Mouse (Mus musculus) v-Abl transformed pro-B cells (cell line): Measurements from ENCODE around the gene Gdf3.

Experiments used
- in situ Hi-C, 2 experiments: fragments of 400-800 bp; cut with MboI; formaldehyde crosslinking; loops; one replicate each; pipeline ENCODE4 v1.15.1; 2025; ENCODE audit not compliant: unreplicated experiment in 2 of 2

Gene Gdf3

DNA sequence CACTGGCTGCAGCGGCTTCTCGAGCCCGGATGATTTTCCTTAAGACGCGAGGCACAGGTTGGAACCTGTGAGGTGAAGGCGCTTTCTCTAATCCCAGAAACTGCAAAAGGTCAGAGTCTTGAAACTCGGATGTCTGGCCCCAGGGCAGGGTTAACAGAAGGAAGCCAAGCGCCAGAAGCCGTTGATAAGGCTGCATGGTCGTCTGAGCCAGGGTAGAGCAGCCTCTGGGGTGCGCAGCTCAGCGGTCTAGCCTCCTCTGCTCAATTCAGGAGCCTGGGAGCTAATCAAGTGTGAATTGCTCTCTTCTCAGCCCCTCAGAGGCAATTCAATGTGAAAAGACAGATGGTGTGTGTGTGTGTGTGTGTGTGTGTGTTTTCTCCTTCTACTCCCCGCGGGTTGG, at the start of gene Gdf3:
Gene Gdf3, minus strand, starts transcription at position 317 of the 400 bp plus-strand sequence.
- in situ Hi-C loops = loop anchor here (5.0 to 10.0 kb wide), 3 partner anchors 112 to 1765 kb away; partner anchors contain the start of genes Rimklb (in 2 of the 2) and Necap1 (in 1 of the 2)

- in situ Hi-C loops = loop anchor here in 1 of 2 experiments (25.0 kb wide), 1 partner anchor 1603 kb away; no protein-coding TSS in a partner anchor
These were observed 49.7 kb upstream of the Gdf3 start for GRCm38 (mm10) chr6:122659567-122659966.

GRCm38 (mm10) chr6:122657630-122658029, 47.7 kb upstream of the Gdf3 start:
- in situ Hi-C loops = loop anchor here in 1 of 2 experiments (25.0 kb wide), 1 partner anchor 1605 kb away; no protein-coding TSS in a partner anchor

DNA sequence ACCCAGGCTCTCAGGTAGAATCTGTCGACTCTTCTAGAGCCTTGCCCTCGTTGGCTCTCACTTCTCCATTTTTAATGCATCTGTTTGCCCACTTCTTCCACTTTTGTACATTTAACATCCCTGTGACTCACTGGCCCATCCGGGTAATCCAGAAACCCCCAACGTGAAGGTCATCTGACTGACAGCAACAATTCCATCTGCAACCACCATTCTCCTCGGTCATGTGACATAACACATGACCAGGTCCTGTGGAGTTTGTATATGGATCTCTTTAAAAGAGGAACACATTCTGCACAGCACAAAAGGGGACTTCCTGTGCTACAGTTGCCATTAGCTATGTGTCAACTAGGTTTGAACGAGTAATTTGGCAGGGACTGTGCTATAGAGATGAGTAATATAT, 44.4 kb upstream of the Gdf3 start:
- in situ Hi-C loops = loop anchor here in 1 of 2 experiments (25.0 kb wide), 1 partner anchor 1608 kb away; no protein-coding TSS in a partner anchor

GRCm38 (mm10) chr6:122650398-122650980, 40.6 kb upstream of the Gdf3 start:
- in situ Hi-C loops = loop anchor here in 1 of 2 experiments (25.0 kb wide), 1 partner anchor 1612 kb away; no protein-coding TSS in a partner anchor

DNA sequence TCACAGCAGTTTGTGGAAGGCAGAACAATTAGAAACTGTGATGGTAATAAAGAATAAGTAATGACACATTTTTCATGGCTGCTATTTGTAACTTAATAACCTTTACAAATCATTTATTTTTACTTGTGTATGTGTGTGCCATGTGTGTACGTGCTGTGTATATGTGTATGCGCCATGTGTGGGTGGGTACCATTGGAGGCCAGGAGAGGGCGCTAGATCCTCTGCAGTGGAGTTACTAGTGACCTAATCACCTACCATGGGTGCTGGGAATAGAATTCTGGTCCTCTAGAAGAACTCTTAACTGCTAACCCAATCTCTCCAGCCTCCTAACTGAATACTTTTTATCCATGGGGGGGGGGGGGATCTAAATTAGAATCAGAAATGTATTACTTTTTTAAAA, 40.0 kb upstream of the Gdf3 start:
- in situ Hi-C loops = loop anchor here (25.0 kb wide), 2 partner anchors 588 to 1612 kb away; no protein-coding TSS in a partner anchor

- in situ Hi-C loops = loop anchor here in 1 of 2 experiments (25.0 kb wide), 1 partner anchor 582 kb away; no protein-coding TSS in a partner anchor
These were observed 34.3 kb upstream of the Gdf3 start for GRCm38 (mm10) chr6:122644196-122644595.

DNA sequence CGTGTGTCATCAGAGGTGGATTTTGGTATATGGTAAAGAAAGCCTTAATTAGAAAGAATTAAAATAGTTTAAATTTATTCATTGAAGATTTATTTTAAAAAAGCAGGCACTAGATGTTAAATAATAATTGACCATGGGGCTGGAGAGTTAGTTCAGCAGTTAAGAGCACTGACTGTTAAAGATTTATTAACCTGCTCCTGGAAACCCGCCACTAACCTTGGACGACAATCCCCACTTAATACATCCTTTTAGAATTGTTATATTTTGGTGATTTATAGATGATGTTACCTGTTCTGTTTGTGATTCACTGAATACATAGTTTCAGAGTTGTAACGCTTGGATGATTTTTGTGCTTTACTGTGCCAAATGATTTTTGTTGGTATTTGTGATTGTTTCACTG, 27.7 kb upstream of the Gdf3 start:
- in situ Hi-C loops = loop anchor here in 1 of 2 experiments (25.0 kb wide), 1 partner anchor 575 kb away; no protein-coding TSS in a partner anchor

- in situ Hi-C loops = loop anchor here in 1 of 2 experiments (25.0 kb wide), 1 partner anchor 574 kb away; no protein-coding TSS in a partner anchor
These were observed 26.8 kb upstream of the Gdf3 start for GRCm38 (mm10) chr6:122636666-122637065.

GRCm38 (mm10) chr6:122635315-122635714, 25.4 kb upstream of the Gdf3 start:
- in situ Hi-C loops = loop anchor here in 1 of 2 experiments (25.0 kb wide), 1 partner anchor 573 kb away; no protein-coding TSS in a partner anchor

DNA sequence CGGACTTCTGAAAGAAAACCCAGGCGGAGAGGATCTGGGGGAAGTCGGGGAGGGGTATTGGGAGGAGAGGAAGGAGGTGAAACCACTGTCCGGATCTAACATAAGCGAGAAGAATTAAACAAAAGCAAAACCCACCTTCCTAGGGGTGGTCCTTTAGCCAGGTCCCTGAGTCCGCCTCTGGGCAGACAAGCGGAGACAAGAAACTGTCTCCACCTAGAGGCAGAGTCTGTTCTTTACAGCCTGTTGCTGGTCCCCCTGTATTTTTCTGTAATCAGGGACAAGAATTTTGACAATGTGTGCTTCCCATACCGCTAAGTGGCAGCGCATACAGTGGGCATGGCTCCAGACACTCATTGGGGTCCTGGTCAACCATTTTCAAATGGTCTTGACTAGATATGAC, 23.5 kb upstream of the Gdf3 start:
- in situ Hi-C loops = loop anchor here in 1 of 2 experiments (25.0 kb wide), 1 partner anchor 571 kb away; no protein-coding TSS in a partner anchor

GRCm38 (mm10) chr6:122627469-122628108, 17.7 kb upstream of the Gdf3 start:
- in situ Hi-C loops = loop anchor here in 1 of 2 experiments (25.0 kb wide), 1 partner anchor 565 kb away; no protein-coding TSS in a partner anchor

DNA sequence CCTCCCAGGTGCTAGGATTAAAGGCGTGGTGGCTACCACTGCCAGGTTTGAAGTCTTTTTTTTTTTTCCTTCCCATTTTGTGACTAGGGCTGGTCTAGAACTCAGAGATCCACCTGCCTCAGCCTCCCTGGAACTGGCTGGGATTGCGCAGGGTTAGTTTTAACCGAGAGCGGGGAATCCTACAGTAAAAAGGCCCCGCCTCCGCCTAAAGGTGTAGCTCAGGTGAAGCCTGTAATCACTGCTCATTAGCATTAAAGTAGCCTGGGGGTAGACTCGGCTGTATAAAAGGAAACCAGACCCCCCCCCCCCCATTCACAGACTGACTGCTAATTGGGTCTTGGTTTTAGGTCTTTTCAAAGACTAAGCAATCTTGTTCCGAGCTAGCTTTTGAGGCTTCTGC, 16.2 kb upstream of the Gdf3 start, which contains the start of gene Dppa3:
Gene Dppa3, plus strand, starts transcription at position 301 of the 400 bp plus-strand sequence.
- in situ Hi-C loops = loop anchor here in 1 of 2 experiments (25.0 kb wide), 1 partner anchor 564 kb away; no protein-coding TSS in a partner anchor

GRCm38 (mm10) chr6:122625156-122625555, 15.3 kb upstream of the Gdf3 start:
- in situ Hi-C loops = loop anchor here in 1 of 2 experiments (25.0 kb wide), 1 partner anchor 563 kb away; no protein-coding TSS in a partner anchor

- in situ Hi-C loops = no loop called here
These were observed 14.6 kb upstream of the Gdf3 start for GRCm38 (mm10) chr6:122624480-122624879.

GRCm38 (mm10) chr6:122621066-122621465, 11.2 kb upstream of the Gdf3 start:
- in situ Hi-C loops = no loop called here

- in situ Hi-C loops = no loop called here
These were observed 6.1 kb upstream of the Gdf3 start for GRCm38 (mm10) chr6:122616022-122616421.

GRCm38 (mm10) chr6:122614047-122614446, 4.2 kb upstream of the Gdf3 start:
- in situ Hi-C loops = loop anchor here in 1 of 2 experiments (5.0 kb wide), 1 partner anchor 117 kb away; the partner anchor contains the start of gene Rimklb

DNA sequence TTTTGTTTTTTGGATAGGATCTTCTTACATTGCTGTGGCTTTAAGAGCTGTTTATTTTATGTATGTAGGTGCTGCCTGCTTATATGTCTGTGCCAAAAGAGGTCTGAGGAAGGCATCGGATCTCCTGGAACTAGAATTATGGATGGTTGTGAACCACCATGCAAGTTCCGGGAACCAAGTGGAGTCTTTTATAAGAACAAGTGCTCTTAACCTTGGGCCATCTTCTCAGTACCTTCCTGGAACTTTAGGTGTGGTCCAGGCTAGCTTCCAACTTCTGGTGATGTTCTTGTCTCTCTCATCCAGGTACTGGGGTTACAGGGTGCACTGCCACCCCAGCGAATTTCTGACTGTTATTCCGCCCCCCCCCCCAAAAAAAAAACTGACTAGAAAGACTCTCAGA, 2.5 kb upstream of the Gdf3 start:
- in situ Hi-C loops = loop anchor here in 1 of 2 experiments (5.0 kb wide), 1 partner anchor 115 kb away; the partner anchor contains the start of gene Rimklb

DNA sequence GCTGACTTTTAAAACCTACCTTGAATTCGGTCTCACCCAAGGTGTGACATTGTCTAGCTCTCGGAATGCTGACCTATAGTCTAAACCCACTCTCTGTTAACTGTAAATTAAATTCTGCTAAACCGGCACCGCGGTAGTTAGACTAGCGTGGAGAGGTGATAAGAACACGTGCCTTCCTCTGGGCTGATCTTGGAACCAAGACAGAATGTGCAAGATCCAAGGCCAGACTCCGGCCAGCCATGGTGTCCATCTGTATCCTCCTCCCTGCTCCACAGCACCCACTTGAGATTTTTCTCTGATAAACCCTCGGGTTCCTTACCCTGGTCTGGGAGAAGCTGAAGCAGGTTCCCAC, 534 bp downstream of the Gdf3 start:
- in situ Hi-C loops = loop anchor here (5.0 to 10.0 kb wide), 3 partner anchors 112 to 1765 kb away; partner anchors contain the start of genes Necap1 (in 1 of the 2) and Rimklb (in 1 of the 2)
